ENCODE assay signal across 8 mouse cellular contexts in the genomic region with DNA sequence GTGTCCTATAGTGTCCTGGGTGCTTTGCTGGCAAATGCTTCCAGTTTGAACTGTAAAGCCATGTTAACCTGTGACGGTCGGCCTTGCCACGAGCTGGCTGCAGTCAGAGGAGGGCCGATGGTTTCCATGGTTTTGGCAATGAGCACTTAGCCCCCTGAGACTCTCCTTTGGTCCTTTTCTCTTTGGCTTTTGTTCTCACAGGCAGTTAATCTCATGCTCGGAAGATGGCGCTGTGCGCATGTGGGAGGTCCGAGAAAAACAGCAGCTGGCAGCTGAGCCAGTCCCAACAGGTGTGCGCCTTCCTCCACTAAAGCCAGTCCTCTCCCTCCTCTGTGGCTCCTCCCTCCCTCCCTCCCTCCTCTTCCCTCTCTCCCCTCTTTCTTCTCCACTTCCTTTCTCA. TPM values are rescaled to one million over a fixed set of nuclear protein-coding genes. Genes with fewer than 3 reads are reported as not detected.
A peak's percentile ranks its signal among the peaks of the same experiment; 100 is the strongest.
DNase-seq lines count a peak whose midpoint lies in the region; ATAC-seq and TF ChIP-seq lines count a peak whose summit lies in the region.

No protein-coding gene starts in this region.

- H3K79me2 ChIP-seq in liver, adult 2 months (ENCODE audit: control insufficient read depth, insufficient read depth, low read length) = no peaks in the 10 kb centered on the region

- peak; percentile 75 for ATAC-seq in kidney, embryonic 15.5 days (replicated peaks; ENCODE audit: low FRiP score)
- ATAC-seq in neural tube, embryonic 12.5 days (ENCODE audit: low FRiP score, low read depth) = peak; percentile 88

- TF ChIP-seq CTCF in liver, adult 2 months (IDR thresholded peaks at IDR 0.05; ENCODE audit: low read depth, low read length) = peak; percentile 60

- DNase-seq in layer of hippocampus, adult 11-12 months (ENCODE audit: low spot score) = peak; percentile 76
- no peak for DNase-seq in layer of hippocampus, adult 9-10 months (ENCODE audit: low spot score)
- peak; percentile 58 to 71 for DNase-seq in cerebellum, postnatal 25 days
- peak; percentile 38 for DNase-seq in gastrocnemius, adult 18-20 months (ENCODE audit: low spot score)
- DNase-seq in liver, adult 2 months (ENCODE audit: extremely low read depth, low read depth, low spot score) = no peak
- peak; percentile 79 for DNase-seq in testis, postnatal 10 days (ENCODE audit: low spot score)

- no peak overlapping the region for H3K4me3 ChIP-seq in kidney, embryonic 15.5 days (replicated peaks)
- no peak overlapping the region for H3K4me3 ChIP-seq in liver, adult 2 months (ENCODE audit: insufficient read depth, low read depth, low read length)
- H3K4me3 ChIP-seq in neural tube, embryonic 12.5 days = no peak overlapping the region

- no peak overlapping the region for H3K27ac ChIP-seq in kidney, embryonic 15.5 days
- H3K27ac ChIP-seq in liver, adult 2 months (replicated peaks; ENCODE audit: insufficient read depth, low read depth, low read length) = no peak overlapping the region
- no peak overlapping the region for H3K27ac ChIP-seq in neural tube, embryonic 12.5 days

- H3K9me3 ChIP-seq in kidney, embryonic 15.5 days (replicated peaks) = no peaks in the 10 kb centered on the region
- H3K9me3 ChIP-seq in neural tube, embryonic 12.5 days = no peaks in the 10 kb centered on the region

- 13% methylated on average over 9 of the region's 9 CpGs for WGBS in kidney, embryonic 15.5 days
- WGBS in liver, adult 2 months = 44% methylated on average over 9 of the region's 9 CpGs
- WGBS in neural tube, embryonic 12.5 days = 6% methylated on average over 9 of the region's 9 CpGs

- no peak overlapping the region for H3K9ac ChIP-seq in kidney, embryonic 15.5 days
- no peak overlapping the region for H3K9ac ChIP-seq in liver, adult 2 months (ENCODE audit: low read depth, low read length)
- H3K9ac ChIP-seq in neural tube, embryonic 12.5 days = no peak overlapping the region

- no peak overlapping the region for H3K4me2 ChIP-seq in kidney, embryonic 15.5 days
- H3K4me2 ChIP-seq in neural tube, embryonic 12.5 days (replicated peaks) = peak overlapping the region; percentile 36; the same call in 1 of the 2 replicates

- no peaks in the 10 kb centered on the region for H3K27me3 ChIP-seq in kidney, embryonic 15.5 days
- H3K27me3 ChIP-seq in liver, adult 2 months (ENCODE audit: control insufficient read depth, insufficient read depth, low read length) = no peaks in the 10 kb centered on the region
- H3K27me3 ChIP-seq in neural tube, embryonic 12.5 days (replicated peaks) = no peaks in the 10 kb centered on the region; the same call in 1 of the 2 replicates

- H3K4me1 ChIP-seq in kidney, embryonic 15.5 days = peaks cover 3% of the 10 kb centered on the region; the same call in 1 of the 2 replicates
- no peaks in the 10 kb centered on the region for H3K4me1 ChIP-seq in liver, adult 2 months (ENCODE audit: control insufficient read depth, insufficient read depth, low read length)
- peaks cover 4% of the 10 kb centered on the region; the same call in 1 of the 2 replicates for H3K4me1 ChIP-seq in neural tube, embryonic 12.5 days

- TF ChIP-seq POLR2A in liver, adult 2 months (IDR thresholded peaks at IDR 0.05; ENCODE audit: extremely low read depth, insufficient read depth, low read length) = no peak

- no peaks in the 10 kb centered on the region for H3K36me3 ChIP-seq in kidney, embryonic 15.5 days
- peaks cover 4% of the 10 kb centered on the region; the same call in 1 of the 2 replicates for H3K36me3 ChIP-seq in liver, adult 2 months (ENCODE audit: control insufficient read depth, insufficient read depth, low read length)
- H3K36me3 ChIP-seq in neural tube, embryonic 12.5 days = 0 out of 2 replicates have a peak, but pooled peaks cover 2% of the 10 kb centered on the region

RNA-seq across cellular contexts. Expression of gene Wdr41, which starts 41.8 kb away (rescaled TPM):
- total RNA-seq in gastrocnemius, adult 18-20 months (2021) = 10 to 100 TPM; 15.8 to 16.0 TPM
- polyA plus RNA-seq in kidney, embryonic 15.5 days (2015; fragmentation: Nextera tagmentation; extraction: Ambion mirVana) = 22.2 and 22.9 TPM in 2 replicates
- total RNA-seq in liver, adult 2 months (2014; rRNA removed) = 8.9 and 10.1 TPM in 2 replicates
- 5.0 and 6.1 TPM in 2 replicates for polyA plus RNA-seq in liver, adult 2 months (2012; rRNA removed)
- polyA plus RNA-seq in neural tube, embryonic 12.5 days (2016; fragmentation: Nextera tagmentation; extraction: Ambion mirVana) = 23.6 and 24.5 TPM in 2 replicates

Comparison
In these comparisons a context has a peak if more than half of its experiments do, and no peak if none do; other contexts are left out.
1. DNase-seq: peak in layer of hippocampus, adult 11-12 months (single experiment), cerebellum, postnatal 25 days (2 of 2), gastrocnemius, adult 18-20 months (single experiment) and testis, postnatal 10 days (single experiment); none in layer of hippocampus, adult 9-10 months (single experiment) and liver, adult 2 months (single experiment).